Mouse (Mus musculus) retina, postnatal 1 day (tissue): ENCODE measurements around the gene Dcdc2a.
A peak's percentile ranks its signal among the peaks of the same experiment; 100 is the strongest.

Experiments used
- DNase-seq: peaks from one replicate; pipeline ENCODE4 v3.0.0-alpha.2; 2012

Dcdc2a gene

GRCm38 (mm10) chr13:25055873-25056667 lies at the start of gene Dcdc2a:
Gene Dcdc2a (plus strand): TSS chr13:25056004.
- peak; percentile 61 for DNase-seq

GRCm38 (mm10) chr13:25007115-25007514 lies 48.7 kb upstream of the Dcdc2a start:
- peak; percentile 43 for DNase-seq

GRCm38 (mm10) chr13:25018316-25018715 lies 37.5 kb upstream of the Dcdc2a start:
- no peak for DNase-seq

- peak; percentile 92 for DNase-seq
These were observed 35.8 kb upstream of the Dcdc2a start, which contains the start of gene Mrs2 for GRCm38 (mm10) chr13:25019793-25020539. Gene Mrs2 (minus strand): TSS chr13:25020379.

- no peak for DNase-seq
These were observed 35.3 kb upstream of the Dcdc2a start for GRCm38 (mm10) chr13:25020540-25020892.

GRCm38 (mm10) chr13:25022386-25022785 lies 33.4 kb upstream of the Dcdc2a start:
- no peak for DNase-seq

GRCm38 (mm10) chr13:25023129-25023528 lies 32.7 kb upstream of the Dcdc2a start:
- no peak for DNase-seq

- peak; percentile 63 for DNase-seq
These were observed 31.1 kb upstream of the Dcdc2a start for GRCm38 (mm10) chr13:25024655-25025054.

GRCm38 (mm10) chr13:25026409-25027113 lies 29.2 kb upstream of the Dcdc2a start:
- no peak for DNase-seq

GRCm38 (mm10) chr13:25027114-25027425 lies 28.7 kb upstream of the Dcdc2a start:
- no peak for DNase-seq

- DNase-seq: no peak
These were observed 16.3 kb upstream of the Dcdc2a start for GRCm38 (mm10) chr13:25039488-25039887.

GRCm38 (mm10) chr13:25052671-25053070 lies 3.1 kb upstream of the Dcdc2a start:
- DNase-seq: no peak

GRCm38 (mm10) chr13:25055111-25055554 lies 671 bp upstream of the Dcdc2a start:
- peak; percentile 91 for DNase-seq

GRCm38 (mm10) chr13:25066659-25067058 lies 10.9 kb downstream of the Dcdc2a start:
- no peak for DNase-seq

- DNase-seq: no peak
These were observed 11.4 kb downstream of the Dcdc2a start for GRCm38 (mm10) chr13:25067183-25067582.

- no peak for DNase-seq
These were observed 14.0 kb downstream of the Dcdc2a start for GRCm38 (mm10) chr13:25069765-25070164.

GRCm38 (mm10) chr13:25070791-25071190 lies 15.0 kb downstream of the Dcdc2a start:
- DNase-seq: no peak

- no peak for DNase-seq
These were observed 21.5 kb downstream of the Dcdc2a start for GRCm38 (mm10) chr13:25077262-25077661.

GRCm38 (mm10) chr13:25083144-25083572 lies 27.4 kb downstream of the Dcdc2a start:
- DNase-seq: peak; percentile 96

- no peak for DNase-seq
These were observed 29.3 kb downstream of the Dcdc2a start for GRCm38 (mm10) chr13:25085147-25085546.

GRCm38 (mm10) chr13:25091347-25091746 lies 35.5 kb downstream of the Dcdc2a start:
- no peak for DNase-seq

GRCm38 (mm10) chr13:25093776-25094175 lies 38.0 kb downstream of the Dcdc2a start:
- no peak for DNase-seq

GRCm38 (mm10) chr13:25094381-25094780 lies 38.6 kb downstream of the Dcdc2a start:
- no peak for DNase-seq
